Mouse (Mus musculus): ENCODE results near the gene Dmrtc2. TPM values are rescaled to one million over a fixed set of nuclear protein-coding genes. Genes with fewer than 3 reads are reported as not detected.
"Not testable (repeated sequence)": the region's sequence is repeated elsewhere in the genome, so short reads cannot be mapped to it uniquely, and the experiment has no call there.

Dmrtc2 gene
- polyA plus RNA-seq (2015; fragmentation: Nextera tagmentation; extraction: Ambion mirVana): not detected in 2 replicates

- Histone ChIP-seq H3K36me3 (no peaks in the 10 kb centered on the region), H3K4me2 (no peak within 1 kb of the TSS), H3K27me3 (0 out of 2 replicates have a peak, but pooled peaks cover 13% of the 10 kb centered on the region), H3K9me3 (no peaks in the 10 kb centered on the region), H3K27ac (no peak within 1 kb of the TSS), H3K9ac (no peak within 1 kb of the TSS), H3K4me1 (no peaks in the 10 kb centered on the region), H3K4me3 (no peak within 1 kb of the TSS)
- ATAC-seq (ENCODE audit: insufficient number of reproducible peaks, low FRiP score, low TSS enrichment, low read depth): no peak
- 49% methylated on average over 41 of the region's 41 CpGs for WGBS
Measured at GRCm38 (mm10) chr7:24869532-24870165, at the start of gene Dmrtc2, which contains the start of gene Lypd4. Gene Dmrtc2, plus strand, starts transcription at chr7:24870057. Gene Lypd4, minus strand, starts transcription at chr7:24869941.

DNA sequence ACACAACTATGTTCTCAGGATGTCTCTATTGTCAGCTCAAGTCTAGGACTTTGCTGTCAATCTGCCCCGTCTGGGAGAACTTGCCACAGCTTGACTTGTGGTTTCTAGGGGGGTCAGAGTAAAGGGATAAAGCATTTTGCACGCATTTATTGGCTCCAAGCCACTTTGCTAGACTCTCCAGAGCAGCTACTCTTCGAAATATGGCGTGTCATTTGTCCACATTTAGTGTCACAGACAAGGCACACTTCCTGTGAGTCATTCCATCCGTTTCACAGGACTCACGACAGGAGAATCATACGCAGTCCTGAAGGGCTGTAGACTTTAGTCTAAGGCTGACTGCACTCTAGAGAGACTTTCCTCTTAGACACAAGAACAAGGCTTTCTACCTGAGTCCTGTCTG is 45.4 kb upstream of the Dmrtc2 start:
- 64% methylated on average over 7 of the region's 7 CpGs for WGBS
- H3K27me3 ChIP-seq: no peaks in the 10 kb centered on the region
- no peak for ATAC-seq (ENCODE audit: insufficient number of reproducible peaks, low FRiP score, low TSS enrichment, low read depth)

DNA sequence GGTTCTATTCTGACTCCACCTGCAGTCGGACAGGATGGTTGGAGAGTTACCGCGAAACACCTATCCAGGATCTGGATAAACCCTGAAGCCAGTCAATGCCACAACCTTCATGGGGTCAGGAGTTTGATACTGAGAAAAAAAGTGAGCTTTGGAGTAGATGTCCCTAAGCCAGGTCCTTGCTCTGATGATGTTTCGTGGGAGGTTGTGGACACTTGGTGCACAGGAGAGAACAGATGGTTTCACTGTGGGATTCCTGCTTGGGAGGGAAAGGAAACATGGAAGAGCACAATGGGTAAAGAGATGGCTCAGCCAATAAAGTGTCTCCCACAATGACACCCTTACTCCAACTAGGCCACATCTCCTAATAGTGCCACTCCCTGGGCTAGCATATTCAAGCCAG is 42.7 kb upstream of the Dmrtc2 start:
- no peak overlapping the region for H3K27ac ChIP-seq
- H3K4me2 ChIP-seq: no peak overlapping the region
- 91% methylated on average over 4 of the region's 4 CpGs for WGBS
- H3K4me3 ChIP-seq: no peak overlapping the region
- no peaks in the 10 kb centered on the region for H3K4me1 ChIP-seq
- ATAC-seq (ENCODE audit: insufficient number of reproducible peaks, low FRiP score, low TSS enrichment, low read depth): no peak
- H3K9ac ChIP-seq: no peak overlapping the region
- H3K36me3 ChIP-seq: no peaks in the 10 kb centered on the region
- no peaks in the 10 kb centered on the region for H3K9me3 ChIP-seq
- no peaks in the 10 kb centered on the region for H3K27me3 ChIP-seq

More for the DNA sequence above, 45.4 kb upstream of the Dmrtc2 start:
- H3K9me3 ChIP-seq: no peaks in the 10 kb centered on the region
- no peak overlapping the region for H3K4me3 ChIP-seq
- no peaks in the 10 kb centered on the region for H3K4me1 ChIP-seq
- H3K27ac ChIP-seq: no peak overlapping the region
- H3K4me2 ChIP-seq: no peak overlapping the region
- no peaks in the 10 kb centered on the region for H3K36me3 ChIP-seq
- no peak overlapping the region for H3K9ac ChIP-seq

- H3K4me3 ChIP-seq; H3K9me3 ChIP-seq; H3K9ac ChIP-seq; H3K4me2 ChIP-seq; H3K4me1 ChIP-seq; H3K27me3 ChIP-seq; ATAC-seq (ENCODE audit: insufficient number of reproducible peaks, low FRiP score, low TSS enrichment, low read depth); H3K36me3 ChIP-seq; H3K27ac ChIP-seq: not testable (repeated sequence)
- WGBS: 53% methylated on average over 13 of the region's 13 CpGs
Measured at GRCm38 (mm10) chr7:24838732-24839409, 31.0 kb upstream of the Dmrtc2 start.

DNA sequence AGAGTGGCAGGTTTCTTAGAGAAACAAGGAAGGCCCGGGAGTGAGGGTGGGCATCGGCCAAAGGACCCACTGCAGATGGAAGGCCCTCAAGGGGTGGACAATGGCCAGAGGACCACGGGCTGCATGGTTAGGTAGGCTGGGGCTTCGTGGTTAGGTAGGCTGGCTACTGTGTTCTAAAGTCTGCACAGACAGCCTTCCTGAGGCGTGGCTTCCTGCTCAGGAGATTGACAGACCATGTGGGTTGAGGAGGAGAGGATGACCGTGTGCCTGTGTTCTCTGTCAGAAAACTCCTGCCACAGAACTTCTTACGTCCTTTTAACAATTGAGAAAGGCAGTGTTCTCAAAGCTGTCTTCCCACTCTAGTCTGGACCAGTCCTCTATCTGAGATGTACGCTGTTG is 30.4 kb upstream of the Dmrtc2 start:
- no peak for ATAC-seq (ENCODE audit: insufficient number of reproducible peaks, low FRiP score, low TSS enrichment, low read depth)
- no peak overlapping the region for H3K4me3 ChIP-seq
- no peak overlapping the region for H3K9ac ChIP-seq
- no peak overlapping the region for H3K4me2 ChIP-seq
- WGBS: 78% methylated on average over 8 of the region's 8 CpGs
- H3K27me3 ChIP-seq: no peaks in the 10 kb centered on the region
- H3K36me3 ChIP-seq: no peaks in the 10 kb centered on the region
- H3K9me3 ChIP-seq: no peaks in the 10 kb centered on the region
- H3K27ac ChIP-seq: no peak overlapping the region
- H3K4me1 ChIP-seq: no peaks in the 10 kb centered on the region

DNA sequence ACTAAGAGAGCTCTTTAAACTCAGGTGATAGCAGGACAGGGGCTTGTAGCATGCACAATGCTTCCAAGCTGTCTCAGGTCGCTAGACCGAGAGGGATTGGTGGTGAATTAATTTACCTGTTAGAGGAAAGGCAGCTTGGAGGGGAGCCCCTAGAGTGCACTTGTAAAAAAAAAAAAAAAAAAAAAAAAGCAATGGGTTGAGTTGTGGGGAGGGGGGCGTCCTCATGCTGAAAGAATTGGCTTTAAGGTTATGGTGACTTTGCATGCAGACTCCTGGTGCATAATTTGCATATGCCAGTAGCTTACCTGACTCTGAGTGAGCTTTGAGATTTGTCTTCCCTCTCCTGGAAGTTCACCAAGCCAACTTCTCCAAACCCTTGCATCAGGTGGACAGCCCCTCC is 29.5 kb upstream of the Dmrtc2 start:
- ATAC-seq (ENCODE audit: insufficient number of reproducible peaks, low FRiP score, low TSS enrichment, low read depth): no peak
- H3K27ac ChIP-seq: no peak overlapping the region
- WGBS: 51% methylated on average over 3 of the region's 3 CpGs

GRCm38 (mm10) chr7:24841009-24841408 is 28.8 kb upstream of the Dmrtc2 start:
- ATAC-seq (ENCODE audit: insufficient number of reproducible peaks, low FRiP score, low TSS enrichment, low read depth): no peak
- Histone ChIP-seq H3K27me3 (no peaks in the 10 kb centered on the region), H3K4me1 (no peaks in the 10 kb centered on the region), H3K4me2 (no peak overlapping the region), H3K4me3 (no peak overlapping the region), H3K9me3 (no peaks in the 10 kb centered on the region), H3K36me3 (no peaks in the 10 kb centered on the region), H3K9ac (no peak overlapping the region), H3K27ac (no peak overlapping the region)
- 44% methylated on average over 4 of the region's 4 CpGs for WGBS

More for the DNA sequence above, 29.5 kb upstream of the Dmrtc2 start:
- Histone ChIP-seq H3K9ac (no peak overlapping the region), H3K36me3 (no peaks in the 10 kb centered on the region), H3K9me3 (no peaks in the 10 kb centered on the region), H3K4me1 (no peaks in the 10 kb centered on the region), H3K27me3 (no peaks in the 10 kb centered on the region), H3K4me2 (no peak overlapping the region), H3K4me3 (no peak overlapping the region)

DNA sequence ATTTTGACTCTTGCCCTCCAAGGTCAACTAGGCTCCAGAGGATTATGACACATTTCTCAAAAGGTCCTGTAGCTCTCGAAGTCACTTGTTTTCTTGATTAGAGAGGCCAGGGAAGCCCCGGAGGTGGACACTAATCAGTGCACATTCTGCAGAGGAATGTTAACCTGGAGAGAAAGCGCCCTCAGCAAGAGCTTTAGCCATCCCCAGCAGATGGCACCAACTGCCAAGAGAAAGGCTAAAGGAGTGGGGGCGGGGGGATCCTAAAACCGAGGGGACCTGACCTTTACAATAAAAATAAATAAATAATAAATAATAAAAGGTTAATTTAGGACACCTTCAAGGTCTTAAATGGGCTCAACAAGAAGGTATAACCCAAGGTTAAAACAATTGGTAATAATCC is 25.7 kb upstream of the Dmrtc2 start:
- Histone ChIP-seq H3K27ac (no peak overlapping the region), H3K4me1 (no peaks in the 10 kb centered on the region), H3K9me3 (no peaks in the 10 kb centered on the region), H3K4me3 (no peak overlapping the region), H3K27me3 (no peaks in the 10 kb centered on the region), H3K9ac (no peak overlapping the region), H3K4me2 (no peak overlapping the region), H3K36me3 (no peaks in the 10 kb centered on the region)
- 36% methylated on average over 5 of the region's 5 CpGs for WGBS
- ATAC-seq (ENCODE audit: insufficient number of reproducible peaks, low FRiP score, low TSS enrichment, low read depth): no peak

DNA sequence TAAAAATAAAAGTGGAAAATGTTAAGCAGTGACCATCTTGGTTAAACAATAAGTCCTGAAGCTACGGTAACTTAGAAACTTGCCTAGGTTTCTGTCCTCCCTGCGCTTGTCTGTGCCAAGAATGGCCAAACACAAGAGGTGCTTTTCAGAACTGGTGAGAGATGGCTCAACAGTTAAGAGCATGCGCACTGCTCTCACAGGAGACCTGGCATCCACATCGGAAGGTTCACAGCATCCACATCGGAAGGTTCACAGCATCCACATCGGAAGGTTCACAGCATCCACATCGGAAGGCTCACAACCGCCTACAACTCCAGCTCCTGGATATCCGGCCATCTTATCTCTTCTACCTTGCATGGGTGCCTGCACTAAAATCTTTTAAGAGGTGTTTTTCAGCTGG is 24.7 kb upstream of the Dmrtc2 start:
- ATAC-seq (ENCODE audit: insufficient number of reproducible peaks, low FRiP score, low TSS enrichment, low read depth): no peak
- no peak overlapping the region for H3K9ac ChIP-seq
- 85% methylated on average over 9 of the region's 9 CpGs for WGBS
- H3K9me3 ChIP-seq: no peaks in the 10 kb centered on the region
- no peaks in the 10 kb centered on the region for H3K36me3 ChIP-seq
- no peak overlapping the region for H3K4me2 ChIP-seq
- no peaks in the 10 kb centered on the region for H3K4me1 ChIP-seq
- no peak overlapping the region for H3K4me3 ChIP-seq
- no peak overlapping the region for H3K27ac ChIP-seq
- no peaks in the 10 kb centered on the region for H3K27me3 ChIP-seq

DNA sequence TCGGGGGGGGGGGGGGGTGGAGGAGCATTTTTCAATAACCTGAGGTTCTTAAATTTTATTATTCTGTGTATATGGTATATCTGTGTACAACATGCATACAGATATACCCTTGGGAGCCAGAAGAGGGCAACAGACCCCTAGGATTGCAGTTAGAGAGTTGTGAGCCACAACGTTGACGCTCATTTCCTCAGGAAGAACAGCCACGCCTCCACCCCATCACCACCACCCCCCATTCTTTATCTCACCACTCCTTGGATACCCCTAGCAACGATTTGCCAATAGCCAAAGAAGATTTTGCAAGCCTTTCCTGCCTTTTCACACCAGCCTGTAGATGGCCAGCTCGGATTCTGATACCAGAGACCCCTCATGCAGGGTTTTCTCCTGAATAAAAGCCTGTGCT is 24.1 kb upstream of the Dmrtc2 start:
- no peaks in the 10 kb centered on the region for H3K36me3 ChIP-seq
- no peak overlapping the region for H3K9ac ChIP-seq
- no peak overlapping the region for H3K4me2 ChIP-seq
- H3K9me3 ChIP-seq: no peaks in the 10 kb centered on the region
- H3K4me3 ChIP-seq: no peak overlapping the region
- ATAC-seq (ENCODE audit: insufficient number of reproducible peaks, low FRiP score, low TSS enrichment, low read depth): no peak
- no peak overlapping the region for H3K27ac ChIP-seq
- no peaks in the 10 kb centered on the region for H3K27me3 ChIP-seq
- H3K4me1 ChIP-seq: no peaks in the 10 kb centered on the region
- 3% methylated on average over 6 of the region's 6 CpGs for WGBS

- not testable (repeated sequence) for H3K4me1 ChIP-seq; H3K27ac ChIP-seq; H3K9me3 ChIP-seq; H3K27me3 ChIP-seq; ATAC-seq (ENCODE audit: insufficient number of reproducible peaks, low FRiP score, low TSS enrichment, low read depth); H3K4me2 ChIP-seq; H3K9ac ChIP-seq; H3K4me3 ChIP-seq; H3K36me3 ChIP-seq
- 11% methylated on average over 2 of the region's 2 CpGs for WGBS
Measured at GRCm38 (mm10) chr7:24846576-24846975, 23.3 kb upstream of the Dmrtc2 start.

GRCm38 (mm10) chr7:24850162-24850561 is 19.7 kb upstream of the Dmrtc2 start:
- H3K27ac ChIP-seq: no peak overlapping the region
- H3K36me3 ChIP-seq: no peaks in the 10 kb centered on the region
- WGBS: 8% methylated on average over 5 of the region's 5 CpGs
- H3K4me2 ChIP-seq: no peak overlapping the region
- peaks cover 4% of the 10 kb centered on the region; the same call in 1 of the 2 replicates for H3K4me1 ChIP-seq
- H3K9me3 ChIP-seq: no peaks in the 10 kb centered on the region
- H3K27me3 ChIP-seq: no peaks in the 10 kb centered on the region
- H3K4me3 ChIP-seq: no peak overlapping the region
- no peak overlapping the region for H3K9ac ChIP-seq
- no peak for ATAC-seq (ENCODE audit: insufficient number of reproducible peaks, low FRiP score, low TSS enrichment, low read depth)
